Mouse (Mus musculus) bone marrow, adult 2 months (tissue): ENCODE measurements around the gene Hscb.

Source experiments
- CTCF ChIP-seq: fragments of 200-500 bp; IDR thresholded peaks from 2 replicates; pipeline ENCODE4 v1.5.1; 2011; ENCODE audit warnings: low read length, control low read depth; ENCODE audit not compliant: control insufficient read depth, insufficient read depth
- POLR2A ChIP-seq: fragments of 200-500 bp; IDR thresholded peaks from 2 replicates; pipeline ENCODE4 v1.6.1; 2011; ENCODE audit warnings: low read depth, mild to moderate bottlenecking, control low read depth, low read length, borderline replicate concordance; ENCODE audit not compliant: control insufficient read depth

GRCm38 (mm10) chr5:110806154-110806553 lies 33.4 kb downstream of the Hscb start:
- TF ChIP-seq POLR2A (no peak), CTCF (no peak)
